Mouse (Mus musculus) erythroblast, embryonic 14.5 days (primary cell): ENCODE measurements around the gene Dlgap1. TPM values are rescaled to one million over a fixed set of nuclear protein-coding genes. Genes with fewer than 3 reads are reported as not detected.

Experiments
- H3K27me3 ChIP-seq: 2 replicates; pipeline ENCODE4 v1.6.1; 2012; ENCODE audit warnings: inconsistent platforms; ENCODE audit not compliant: control insufficient read depth
- H3K36me3 ChIP-seq: 2 replicates; pipeline ENCODE4 v1.6.1; 2012; ENCODE audit warnings: mild to moderate bottlenecking, inconsistent platforms; ENCODE audit not compliant: control insufficient read depth
- H3K4me1 ChIP-seq: 2 replicates; pipeline ENCODE4 v1.6.1; 2012; ENCODE audit warnings: inconsistent platforms; ENCODE audit not compliant: control insufficient read depth
- H3K4me3 ChIP-seq: replicated peaks from 2 replicates; pipeline ENCODE3; 2012; ENCODE audit warnings: moderate library complexity, mild to moderate bottlenecking, inconsistent platforms
- H3K9me3 ChIP-seq: 2 replicates; pipeline ENCODE4 v1.6.1; 2012; ENCODE audit warnings: low read length, inconsistent platforms, mixed read lengths; ENCODE audit not compliant: control insufficient read depth
- GATA1 ChIP-seq: IDR thresholded peaks from 2 replicates; pipeline ENCODE4 v1.6.1; 2012; ENCODE audit warnings: low read length, inconsistent platforms, mixed read lengths
- TAL1 ChIP-seq: IDR thresholded peaks from 3 replicates; pipeline ENCODE4 v1.6.1; 2012; ENCODE audit warnings: low read length, inconsistent platforms, mixed read lengths
- polyA plus RNA-seq: library from polyadenylated mRNA; stranded (reverse); fragments of >175 nt; gene quantifications from 2 replicates; pipeline ENCODE4 v1.2.3, GENCODE M21; 2012

The Dlgap1 gene
- polyA plus RNA-seq, 1 experiment: not detected

DNA sequence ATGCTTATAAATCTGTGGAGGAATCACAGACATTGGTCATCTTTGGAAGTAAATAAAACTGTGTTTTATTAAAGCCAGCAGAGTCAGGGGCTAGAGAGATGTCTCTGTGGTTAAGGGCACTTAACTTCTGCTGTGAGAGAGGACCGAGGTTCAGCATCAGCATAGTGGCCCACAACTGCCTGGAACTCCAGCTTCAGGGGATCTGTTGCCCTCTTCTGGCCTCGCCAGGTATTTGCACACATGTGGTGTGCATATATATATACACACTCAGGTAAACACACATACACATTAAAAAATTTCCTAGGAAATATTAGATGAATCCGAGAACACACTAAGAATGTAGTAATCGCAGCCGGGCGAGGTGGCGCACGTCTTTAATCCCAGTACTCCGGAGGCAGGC lies 796.5 kb downstream of the Dlgap1 start:
- H3K4me1 ChIP-seq: no peaks in the 10 kb centered on the region

DNA sequence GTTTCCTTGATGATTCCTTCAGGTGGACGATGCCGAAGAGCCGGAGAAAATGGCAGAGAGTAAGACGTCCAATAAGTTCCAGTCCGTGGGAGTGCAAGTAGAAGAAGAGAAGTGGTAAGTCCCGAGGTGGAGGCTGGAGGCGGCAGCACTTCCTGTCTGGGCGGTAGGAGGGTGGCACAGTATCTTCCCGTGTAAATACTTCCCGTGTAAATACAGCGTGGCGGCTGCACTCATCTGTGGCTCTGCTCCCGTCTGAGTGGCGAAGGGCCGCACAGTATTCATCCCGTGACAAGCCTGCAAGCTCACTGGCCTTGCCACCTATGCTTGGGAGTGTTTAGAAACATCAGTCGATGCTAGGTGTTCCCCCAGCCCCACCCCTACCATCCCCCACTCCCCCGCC lies 797.1 kb downstream of the Dlgap1 start:
- Histone ChIP-seq H3K4me1 (no peaks in the 10 kb centered on the region), H3K9me3 (peaks cover 6% of the 10 kb centered on the region; the same call in 1 of the 2 replicates), H3K36me3 (no peaks in the 10 kb centered on the region), H3K4me3 (no peak overlapping the region), H3K27me3 (no peaks in the 10 kb centered on the region)
- TF ChIP-seq GATA1: no peak
- no peak for TF ChIP-seq TAL1

More for the DNA sequence above, 796.5 kb downstream of the Dlgap1 start:
- Histone ChIP-seq H3K9me3 (peaks cover 6% of the 10 kb centered on the region; the same call in 1 of the 2 replicates), H3K4me3 (no peak overlapping the region), H3K36me3 (no peaks in the 10 kb centered on the region), H3K27me3 (no peaks in the 10 kb centered on the region)
- TF ChIP-seq TAL1 (no peak), GATA1 (no peak)

DNA sequence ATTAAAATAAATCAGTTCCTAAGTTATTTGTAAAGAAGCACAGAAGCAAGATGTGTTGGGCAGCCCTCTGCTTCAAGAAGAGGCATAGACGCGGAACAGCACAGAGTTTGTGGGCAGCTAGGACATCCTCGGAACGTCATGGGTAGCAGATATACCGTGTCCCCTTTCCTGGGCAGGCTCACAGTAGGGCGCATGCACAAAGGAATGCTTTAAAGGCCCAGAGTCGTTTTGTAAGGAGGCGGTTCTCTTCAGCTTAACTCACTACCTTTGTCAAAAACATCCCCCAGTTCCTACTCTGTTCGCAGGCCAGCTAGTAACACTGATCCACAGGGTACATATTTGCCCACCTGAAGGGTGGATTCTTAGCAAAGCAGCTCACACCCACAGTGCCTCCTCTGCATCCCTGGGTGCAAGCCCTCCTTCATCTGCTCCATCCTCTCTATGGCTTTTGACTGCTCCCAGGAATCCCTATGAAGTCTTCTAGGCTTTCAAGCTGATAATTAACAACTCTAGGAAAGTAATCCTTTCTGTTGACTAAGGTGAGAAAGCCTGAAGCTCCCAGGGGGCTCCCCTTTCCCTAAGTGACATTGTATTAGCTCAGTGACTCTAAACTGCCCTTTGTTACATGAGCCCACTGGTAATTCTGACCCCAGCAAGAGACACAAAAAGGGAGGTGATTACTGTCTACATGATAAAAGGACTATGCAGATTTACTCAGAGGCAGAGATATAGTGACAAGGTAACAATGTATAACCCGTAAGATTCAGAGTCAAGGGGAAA lies 803.4 kb downstream of the Dlgap1 start:
- H3K4me3 ChIP-seq: no peak overlapping the region
- H3K4me1 ChIP-seq: no peaks in the 10 kb centered on the region
- TF ChIP-seq GATA1 (no peak), TAL1 (no peak)
- no peaks in the 10 kb centered on the region for H3K9me3 ChIP-seq
- no peaks in the 10 kb centered on the region for H3K36me3 ChIP-seq
- no peaks in the 10 kb centered on the region for H3K27me3 ChIP-seq

DNA sequence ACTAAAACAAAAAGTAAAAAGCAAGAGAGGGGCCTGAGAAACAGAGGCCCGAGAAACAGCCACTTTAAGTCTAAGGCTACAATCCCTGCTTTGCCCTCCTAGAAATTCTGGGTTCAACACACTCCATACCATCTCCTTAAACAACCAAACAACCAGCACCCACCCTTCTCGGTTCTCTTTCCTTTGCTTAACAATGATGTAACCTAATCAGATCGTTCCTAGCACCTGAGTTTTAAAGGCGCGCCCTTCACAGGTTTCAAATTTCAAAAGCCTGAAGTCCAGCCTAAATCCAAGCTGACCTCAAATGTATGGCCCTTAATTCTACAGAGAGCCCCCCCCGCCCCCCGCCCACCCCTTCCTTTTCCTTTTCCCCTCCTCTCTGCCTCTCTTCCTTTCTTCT lies 810.9 kb downstream of the Dlgap1 start:
- TF ChIP-seq GATA1 (no peak), TAL1 (no peak)
- H3K4me1 ChIP-seq: no peaks in the 10 kb centered on the region
- H3K36me3 ChIP-seq: no peaks in the 10 kb centered on the region
- no peaks in the 10 kb centered on the region for H3K27me3 ChIP-seq
- H3K4me3 ChIP-seq: no peak overlapping the region
- no peaks in the 10 kb centered on the region for H3K9me3 ChIP-seq

DNA sequence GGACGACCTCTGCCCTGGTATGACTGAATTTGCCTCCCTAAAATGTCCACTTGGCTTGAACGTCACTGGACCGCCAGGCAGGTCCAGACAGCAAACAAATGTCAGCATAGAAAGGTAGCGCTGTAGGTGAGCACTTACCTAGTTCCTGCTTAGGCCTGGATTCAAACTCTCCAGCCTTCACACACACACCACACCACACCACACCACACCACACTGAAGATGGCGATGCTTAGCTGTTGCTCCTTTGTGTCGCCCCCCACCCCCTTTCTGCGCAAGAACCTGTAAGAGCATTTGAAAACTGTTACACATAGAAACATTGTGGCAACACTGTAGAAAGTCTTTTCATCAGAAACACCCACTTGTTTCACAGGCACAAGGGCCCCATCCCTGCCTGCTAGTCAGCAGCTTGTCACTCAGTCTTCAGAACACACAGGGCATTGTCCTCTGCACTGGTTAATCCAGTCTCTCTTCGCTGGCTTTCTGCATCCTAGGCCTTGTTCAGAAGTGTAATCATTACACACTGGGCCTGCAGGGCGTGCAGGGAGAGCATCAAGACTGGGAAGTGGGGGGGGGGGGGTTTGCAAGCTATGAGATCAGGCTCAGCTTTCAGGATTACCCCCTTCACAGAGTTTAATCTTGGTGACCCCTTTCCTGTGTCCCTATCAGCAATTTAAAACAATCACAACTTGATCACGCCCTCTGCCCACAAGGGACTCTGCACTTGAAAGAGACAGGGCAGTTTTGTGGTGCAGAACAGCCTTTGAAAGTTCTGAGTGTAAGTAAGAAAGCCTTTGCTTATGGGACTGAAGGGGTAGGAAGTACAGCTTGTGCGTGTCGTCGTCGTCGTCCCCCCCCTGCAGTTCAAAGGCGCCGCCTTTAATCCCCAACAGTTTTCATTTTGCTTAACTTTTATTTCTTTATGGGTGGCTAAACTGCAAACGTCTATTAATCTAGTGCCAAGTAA lies 812.1 kb downstream of the Dlgap1 start:
- TF ChIP-seq GATA1: no peak
- TF ChIP-seq TAL1: no peak
- no peaks in the 10 kb centered on the region for H3K36me3 ChIP-seq
- H3K4me1 ChIP-seq: no peaks in the 10 kb centered on the region
- H3K27me3 ChIP-seq: no peaks in the 10 kb centered on the region
- H3K9me3 ChIP-seq: no peaks in the 10 kb centered on the region
- no peak overlapping the region for H3K4me3 ChIP-seq

DNA sequence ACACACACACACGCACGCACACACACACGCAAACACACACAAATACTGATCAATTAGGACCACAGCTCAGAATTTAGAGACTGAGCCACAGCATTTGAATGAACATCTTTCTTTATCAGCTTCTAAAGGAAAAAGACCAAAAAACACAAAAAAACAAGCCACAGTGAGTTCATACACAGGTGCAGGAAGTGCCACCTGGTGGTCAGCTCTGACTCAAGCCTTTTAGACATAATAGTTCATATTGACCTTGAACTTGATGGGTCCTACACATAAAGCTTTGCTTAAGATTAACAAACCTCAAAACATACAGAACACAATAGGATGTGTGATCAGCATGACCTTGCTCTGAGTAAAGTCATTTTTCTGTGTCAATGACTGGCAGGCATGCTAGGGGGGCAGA lies 814.4 kb downstream of the Dlgap1 start:
- Histone ChIP-seq H3K4me1 (no peaks in the 10 kb centered on the region), H3K36me3 (no peaks in the 10 kb centered on the region), H3K9me3 (no peaks in the 10 kb centered on the region), H3K4me3 (no peak overlapping the region), H3K27me3 (no peaks in the 10 kb centered on the region)
- TF ChIP-seq TAL1 (no peak), GATA1 (no peak)

DNA sequence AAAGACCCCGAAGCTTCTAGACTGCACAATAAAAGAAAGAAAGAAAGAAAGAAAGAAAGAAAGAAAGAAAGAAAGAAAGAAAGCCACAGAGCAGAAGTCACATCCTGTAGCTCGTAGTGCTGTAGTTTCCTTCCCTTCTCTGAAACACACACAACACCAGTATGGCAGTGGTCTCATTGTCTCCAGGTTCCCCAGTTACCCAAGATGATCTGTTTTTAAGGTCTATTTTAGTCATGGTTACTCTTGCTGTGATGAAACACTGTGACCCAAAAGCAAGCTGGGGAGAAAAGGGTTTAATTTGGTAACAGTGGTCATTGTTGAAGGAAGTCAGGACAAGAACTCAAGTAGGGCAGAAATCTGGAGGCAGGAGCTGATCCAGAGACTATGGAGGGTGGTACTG lies 818.5 kb downstream of the Dlgap1 start:
- Histone ChIP-seq H3K4me3 (no peak overlapping the region), H3K4me1 (no peaks in the 10 kb centered on the region), H3K9me3 (no peaks in the 10 kb centered on the region), H3K27me3 (no peaks in the 10 kb centered on the region), H3K36me3 (no peaks in the 10 kb centered on the region)
- no peak for TF ChIP-seq TAL1
- no peak for TF ChIP-seq GATA1

DNA sequence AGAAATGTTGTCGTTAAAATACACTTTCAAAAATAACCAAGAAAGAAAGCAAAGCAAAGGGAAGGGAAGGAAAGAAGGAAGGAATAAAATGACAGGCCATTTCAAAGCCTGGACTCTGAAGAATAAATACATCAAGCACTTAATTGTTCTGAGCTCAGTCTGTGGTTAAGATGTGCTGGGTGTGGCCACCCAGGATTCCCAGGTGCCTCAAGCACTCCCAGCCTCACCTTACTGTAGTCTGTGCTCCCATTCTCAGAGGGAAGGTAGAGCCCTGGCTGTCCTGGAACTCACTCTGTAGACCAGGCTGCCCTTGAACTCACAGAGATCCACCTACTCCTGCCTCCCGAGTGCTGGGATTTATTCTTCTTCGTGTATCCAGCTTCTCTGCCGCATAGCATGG lies 821.9 kb downstream of the Dlgap1 start:
- Histone ChIP-seq H3K4me1 (no peaks in the 10 kb centered on the region), H3K36me3 (no peaks in the 10 kb centered on the region), H3K4me3 (no peak overlapping the region), H3K27me3 (no peaks in the 10 kb centered on the region), H3K9me3 (no peaks in the 10 kb centered on the region)
- TF ChIP-seq GATA1 (no peak), TAL1 (no peak)
